Mouse (Mus musculus): ENCODE data around the gene Krt78. TPM values are rescaled to one million over a fixed set of nuclear protein-coding genes. Genes with fewer than 3 reads are reported as not detected.

The Krt78 gene
- polyA plus RNA-seq, 1 experiment from 2014 or later: not detected

DNA sequence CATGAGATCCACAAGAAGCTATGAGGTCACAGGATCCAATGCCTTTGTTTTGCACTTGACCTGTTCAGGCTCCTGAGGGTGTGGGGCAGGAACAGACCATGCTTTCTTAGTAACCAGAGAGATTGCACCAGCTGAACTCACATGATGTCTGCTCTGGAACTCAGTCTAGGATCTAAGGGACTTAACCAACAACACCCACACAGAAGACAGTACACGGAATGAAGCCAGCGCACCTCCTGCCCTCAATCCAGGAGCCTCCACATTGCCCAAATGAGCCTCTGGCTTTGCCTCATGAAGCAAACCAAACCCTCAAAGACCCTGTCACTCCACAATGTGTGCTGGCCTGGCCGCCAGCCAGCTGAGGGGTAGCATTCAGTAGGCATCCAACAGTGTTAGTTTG lies 4.8 kb upstream of the Krt78 start:
- H3K27me3 ChIP-seq: no peaks in the 10 kb centered on the region
- ATAC-seq (ENCODE audit: low FRiP score): no peak
- H3K4me3 ChIP-seq: no peak overlapping the region
- H3K4me1 ChIP-seq: no peaks in the 10 kb centered on the region
- 94% methylated on average over 3 of the region's 3 CpGs for WGBS
- no peak overlapping the region for H3K9ac ChIP-seq
- H3K27ac ChIP-seq: no peak overlapping the region
- H3K9me3 ChIP-seq (replicated peaks): no peaks in the 10 kb centered on the region
- H3K36me3 ChIP-seq: no peaks in the 10 kb centered on the region
- no peak overlapping the region for H3K4me2 ChIP-seq (replicated peaks)

DNA sequence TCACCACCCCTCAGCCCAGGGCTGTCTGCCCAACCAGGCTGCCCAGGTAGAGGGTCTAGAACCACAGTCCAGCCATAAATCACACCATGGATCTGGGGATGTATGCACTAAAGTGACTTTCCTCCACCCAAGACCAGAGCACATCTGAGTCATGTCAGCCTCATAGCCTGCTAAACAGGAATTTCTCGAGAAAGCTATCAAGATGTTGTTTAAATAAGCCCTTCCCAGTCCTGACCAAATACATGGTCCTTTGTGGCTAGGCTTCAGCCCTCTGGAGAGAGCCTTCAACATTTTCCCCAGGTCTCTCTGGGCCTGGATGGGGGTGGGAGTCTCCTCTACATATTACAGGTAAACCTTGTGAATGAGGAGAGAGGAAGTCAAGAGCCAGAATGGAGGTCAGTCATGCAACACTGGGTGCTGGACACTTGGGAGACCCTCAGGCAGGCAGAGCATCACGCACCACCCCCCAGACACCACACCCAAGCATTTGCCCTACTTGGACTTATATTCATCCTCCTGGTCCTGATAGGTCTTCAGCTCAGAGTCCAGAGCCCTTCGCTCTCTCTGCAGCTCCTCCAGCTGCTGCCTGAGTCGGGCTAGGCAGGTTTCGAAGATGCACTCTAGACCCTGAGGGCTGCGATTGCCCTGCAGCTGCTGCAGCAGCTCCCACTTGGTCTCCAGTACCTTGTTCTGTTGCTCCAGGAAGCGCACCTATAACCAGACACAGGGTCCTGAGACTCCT lies 1.2 kb downstream of the Krt78 start:
- WGBS: 85% methylated on average over 7 of the region's 7 CpGs
- Histone ChIP-seq H3K9ac (no peak overlapping the region), H3K4me2 (replicated peaks) (no peak overlapping the region), H3K9me3 (replicated peaks) (no peaks in the 10 kb centered on the region), H3K4me1 (no peaks in the 10 kb centered on the region), H3K27me3 (no peaks in the 10 kb centered on the region), H3K4me3 (no peak overlapping the region), H3K27ac (no peak overlapping the region), H3K36me3 (no peaks in the 10 kb centered on the region)
- ATAC-seq (ENCODE audit: low FRiP score): no peak

DNA sequence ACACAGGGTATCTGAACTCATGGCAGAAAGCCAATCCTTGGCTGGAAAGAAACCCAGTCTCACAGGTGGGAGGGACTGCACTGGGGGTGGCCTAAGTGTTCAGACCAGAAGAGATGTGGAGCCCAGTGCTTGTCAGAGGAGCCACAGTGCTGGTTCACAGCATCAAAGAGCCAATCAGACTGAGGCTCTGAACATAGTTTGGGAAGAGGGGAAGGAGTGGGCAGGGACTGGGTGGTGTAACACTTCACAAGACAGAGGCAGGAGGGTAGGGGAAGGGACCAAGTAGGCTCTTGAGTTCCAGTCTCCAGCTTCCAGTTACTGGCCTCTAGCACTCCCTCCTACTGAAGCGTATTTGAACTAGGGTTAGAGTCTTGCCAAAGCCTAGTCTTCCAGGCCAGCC lies 8.7 kb downstream of the Krt78 start:
- Histone ChIP-seq H3K4me2 (replicated peaks) (no peak overlapping the region), H3K4me3 (no peak overlapping the region), H3K9ac (no peak overlapping the region), H3K27me3 (peaks cover 2% of the 10 kb centered on the region; the same call in 1 of the 2 replicates), H3K36me3 (no peaks in the 10 kb centered on the region), H3K4me1 (0 out of 2 replicates have a peak, but pooled peaks cover 5% of the 10 kb centered on the region), H3K9me3 (replicated peaks) (no peaks in the 10 kb centered on the region), H3K27ac (no peak overlapping the region)
- 93% methylated on average over 1 of the region's 1 CpGs for WGBS
- no peak for ATAC-seq (ENCODE audit: low FRiP score)

DNA sequence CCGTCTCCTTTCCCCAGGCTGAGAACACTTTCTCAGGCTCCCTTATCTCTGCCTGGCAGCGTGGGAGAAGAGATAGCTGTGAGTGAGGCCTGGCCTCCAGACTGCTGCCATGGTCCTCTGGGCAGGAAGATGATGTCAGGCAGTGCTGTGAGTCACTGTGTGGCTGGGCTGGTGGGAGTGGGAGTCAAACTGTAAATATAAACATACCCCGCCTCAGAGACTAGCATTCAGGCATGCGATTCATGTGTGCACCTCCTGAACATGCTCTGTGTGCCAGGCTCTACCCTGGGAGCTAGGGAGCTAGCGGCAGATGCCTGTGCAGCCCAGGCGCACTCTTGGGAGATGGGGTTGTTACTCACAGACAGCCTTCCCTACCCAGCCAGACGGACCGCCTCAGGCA lies 12.1 kb downstream of the Krt78 start:
- H3K4me1 ChIP-seq: 0 out of 2 replicates have a peak, but pooled peaks cover 5% of the 10 kb centered on the region
- H3K9me3 ChIP-seq (replicated peaks): no peaks in the 10 kb centered on the region
- no peak overlapping the region for H3K4me3 ChIP-seq
- no peak overlapping the region for H3K4me2 ChIP-seq (replicated peaks)
- no peak overlapping the region for H3K27ac ChIP-seq
- 64% methylated on average over 8 of the region's 8 CpGs for WGBS
- H3K27me3 ChIP-seq: peaks cover 2% of the 10 kb centered on the region; the same call in 1 of the 2 replicates
- H3K9ac ChIP-seq: no peak overlapping the region
- no peaks in the 10 kb centered on the region for H3K36me3 ChIP-seq
- ATAC-seq (ENCODE audit: low FRiP score): no peak

DNA sequence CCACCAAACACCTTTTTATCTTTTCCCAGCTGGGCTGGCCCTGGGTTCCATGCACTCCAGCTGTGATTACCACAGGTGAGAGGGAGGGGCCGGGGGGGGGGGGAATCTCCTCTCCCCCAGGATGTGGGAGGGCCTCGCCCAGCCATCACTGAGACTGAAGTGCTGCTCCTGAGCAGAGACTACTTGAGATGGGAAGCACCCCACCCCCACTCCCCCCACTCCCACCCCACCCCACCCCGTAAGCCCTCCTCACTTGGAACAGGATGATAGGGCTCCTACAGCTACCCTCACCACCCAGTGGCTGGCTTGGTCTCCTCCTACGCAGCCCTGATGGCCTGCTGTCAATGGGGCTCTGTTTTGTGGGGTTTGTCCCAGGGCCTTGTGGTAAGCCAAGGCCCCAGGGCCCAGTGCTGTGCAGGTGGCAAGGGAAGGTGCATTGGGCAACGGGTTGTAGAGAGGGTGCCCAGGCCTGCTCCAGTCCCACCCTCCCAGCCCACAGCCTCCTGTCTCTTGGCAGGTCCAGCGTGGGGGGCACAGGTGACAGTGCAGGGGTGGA lies 13.7 kb downstream of the Krt78 start, which contains the start of gene Krt79:
Gene Krt79, minus strand, starts transcription at position 51 of the 556 bp plus-strand sequence.
- Histone ChIP-seq H3K4me2 (replicated peaks) (no peak within 1 kb of the TSS), H3K9ac (no peak within 1 kb of the TSS), H3K4me3 (no peak within 1 kb of the TSS), H3K27ac (no peak within 1 kb of the TSS), H3K27me3 (peaks cover 2% of the 10 kb centered on the region; the same call in 1 of the 2 replicates), H3K9me3 (replicated peaks) (no peaks in the 10 kb centered on the region), H3K36me3 (no peaks in the 10 kb centered on the region), H3K4me1 (0 out of 2 replicates have a peak, but pooled peaks cover 5% of the 10 kb centered on the region)
- ATAC-seq (ENCODE audit: low FRiP score): no peak
- WGBS: 71% methylated on average over 5 of the region's 6 CpGs

DNA sequence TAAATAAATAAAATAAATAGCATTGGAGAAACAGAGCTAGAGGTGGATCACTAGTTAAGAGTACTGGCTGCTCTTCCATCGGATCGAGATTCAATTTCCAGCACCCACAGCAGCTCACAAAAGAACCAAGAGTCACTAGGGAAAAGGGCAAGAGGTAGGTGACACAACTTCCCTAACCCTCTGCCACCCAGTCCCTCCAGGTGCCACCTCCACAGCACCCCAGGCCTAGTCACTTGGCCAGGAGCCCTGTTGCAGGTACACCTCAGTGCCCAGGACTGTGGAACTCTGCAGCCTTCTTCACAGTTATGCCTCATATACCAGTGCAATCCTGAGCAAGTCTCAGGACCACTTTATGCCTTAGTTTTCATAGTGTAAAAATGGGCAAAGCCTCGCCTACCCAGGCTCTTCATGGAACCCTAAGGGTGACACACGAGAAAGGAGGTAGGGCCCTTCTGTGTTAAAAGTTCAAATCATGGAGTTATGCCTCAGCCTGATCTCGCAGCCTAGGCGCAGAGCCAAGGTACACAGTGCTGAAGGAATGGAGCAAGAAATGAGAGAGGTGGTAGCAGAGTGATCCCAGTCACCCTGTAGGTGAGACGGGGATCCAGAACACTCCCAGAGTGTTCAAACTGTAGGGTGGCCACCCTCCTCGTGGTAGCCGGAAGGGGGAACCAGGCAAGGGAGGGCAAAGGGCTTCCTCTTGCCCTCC lies 15.3 kb downstream of the Krt78 start:
- no peak for ATAC-seq (ENCODE audit: low FRiP score)
- Histone ChIP-seq H3K27me3 (peaks cover 5% of the 10 kb centered on the region; the same call in 1 of the 2 replicates), H3K9ac (no peak overlapping the region), H3K4me1 (0 out of 2 replicates have a peak, but pooled peaks cover 5% of the 10 kb centered on the region), H3K4me2 (replicated peaks) (no peak overlapping the region), H3K9me3 (replicated peaks) (no peaks in the 10 kb centered on the region), H3K4me3 (no peak overlapping the region), H3K27ac (no peak overlapping the region), H3K36me3 (no peaks in the 10 kb centered on the region)
- WGBS: 80% methylated on average over 9 of the region's 9 CpGs

DNA sequence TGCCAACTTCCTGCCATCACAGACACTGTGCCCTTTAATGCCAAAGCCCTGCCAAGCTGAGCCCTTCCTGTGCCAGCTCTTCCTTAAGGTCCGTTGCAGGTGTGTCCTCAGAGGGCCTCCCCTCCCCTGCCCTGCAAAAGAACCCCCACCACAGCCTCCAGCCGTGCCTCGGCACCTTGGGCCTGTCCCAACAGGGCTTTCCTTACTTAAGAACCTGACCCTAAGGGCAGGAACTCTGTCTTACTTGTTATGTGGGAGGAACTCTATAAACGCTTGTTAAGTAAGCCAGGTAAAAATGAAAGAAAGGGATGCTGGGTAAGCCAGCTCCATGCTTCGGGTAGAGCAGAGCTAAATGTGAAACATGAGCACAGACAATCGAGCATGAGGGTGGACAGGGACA lies 21.1 kb downstream of the Krt78 start:
- WGBS: 75% methylated on average over 6 of the region's 6 CpGs
- no peak for ATAC-seq (ENCODE audit: low FRiP score)

DNA sequence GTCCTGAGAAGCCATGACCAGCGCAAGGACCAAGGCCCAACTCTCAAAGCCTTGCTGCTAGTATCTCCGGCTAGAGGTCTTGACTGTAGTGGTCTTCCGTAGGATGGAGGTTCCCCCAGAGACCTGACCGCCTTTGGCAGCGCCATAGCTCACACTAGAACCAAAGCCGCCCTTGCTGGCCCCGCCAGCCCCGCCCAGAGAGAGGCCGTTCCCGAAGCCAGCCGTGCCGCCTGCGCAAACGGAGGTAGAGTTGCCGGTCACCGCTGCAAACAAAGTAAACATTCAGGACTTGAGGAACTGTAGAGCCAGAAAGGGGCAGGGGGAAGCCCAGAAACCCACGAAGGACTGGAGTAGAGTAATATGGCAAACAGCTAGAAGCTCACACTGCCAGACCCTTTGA lies 24.4 kb downstream of the Krt78 start:
- H3K27me3 ChIP-seq: peaks cover 13% of the 10 kb centered on the region
- 4% methylated on average over 17 of the region's 17 CpGs for WGBS
- 0 out of 2 replicates have a peak overlapping the region, but pooled peaks have one; percentile 12 for H3K4me3 ChIP-seq
- H3K4me2 ChIP-seq (replicated peaks): peak overlapping the region; percentile 49
- no peaks in the 10 kb centered on the region for H3K36me3 ChIP-seq
- ATAC-seq (ENCODE audit: low FRiP score): no peak
- H3K27ac ChIP-seq: no peak overlapping the region
- H3K9ac ChIP-seq: no peak overlapping the region; the same call in 1 of the 2 replicates
- H3K9me3 ChIP-seq (replicated peaks): no peaks in the 10 kb centered on the region
- H3K4me1 ChIP-seq: peaks cover 15% of the 10 kb centered on the region

More for the DNA sequence above, 21.1 kb downstream of the Krt78 start:
- Histone ChIP-seq H3K9ac (no peak overlapping the region), H3K9me3 (replicated peaks) (no peaks in the 10 kb centered on the region), H3K4me2 (replicated peaks) (no peak overlapping the region), H3K27ac (no peak overlapping the region), H3K27me3 (peaks cover 14% of the 10 kb centered on the region), H3K4me1 (peaks cover 15% of the 10 kb centered on the region), H3K4me3 (no peak overlapping the region), H3K36me3 (no peaks in the 10 kb centered on the region)

DNA sequence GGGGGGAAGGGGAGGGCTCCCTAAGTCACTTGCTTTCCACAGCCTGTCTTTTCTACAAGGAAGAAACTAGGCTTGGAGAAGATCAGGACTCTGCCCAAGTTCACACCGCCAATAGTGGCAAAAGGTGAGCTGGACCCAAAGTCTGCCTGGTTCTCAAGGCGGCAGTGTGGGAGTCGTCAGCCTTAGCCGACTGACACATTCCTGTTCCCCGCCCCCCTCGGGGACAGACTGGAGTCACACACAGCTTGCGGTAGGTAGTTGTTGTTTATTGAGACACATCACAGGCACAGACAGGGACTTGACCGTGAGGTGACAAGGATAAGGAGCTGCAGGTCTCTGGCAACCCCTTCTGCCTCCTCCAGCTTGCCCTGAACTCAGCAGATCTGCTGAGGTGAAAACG lies 25.0 kb downstream of the Krt78 start:
- no peak for ATAC-seq (ENCODE audit: low FRiP score)
- H3K27ac ChIP-seq: no peak overlapping the region
- H3K4me3 ChIP-seq: no peak overlapping the region
- H3K9me3 ChIP-seq (replicated peaks): no peaks in the 10 kb centered on the region
- 17% methylated on average over 9 of the region's 9 CpGs for WGBS
- peaks cover 15% of the 10 kb centered on the region for H3K4me1 ChIP-seq
- H3K4me2 ChIP-seq (replicated peaks): peak overlapping the region; percentile 49; the same call in 1 of the 2 replicates
- peaks cover 12% of the 10 kb centered on the region for H3K27me3 ChIP-seq
- no peak overlapping the region for H3K9ac ChIP-seq
- H3K36me3 ChIP-seq: no peaks in the 10 kb centered on the region

DNA sequence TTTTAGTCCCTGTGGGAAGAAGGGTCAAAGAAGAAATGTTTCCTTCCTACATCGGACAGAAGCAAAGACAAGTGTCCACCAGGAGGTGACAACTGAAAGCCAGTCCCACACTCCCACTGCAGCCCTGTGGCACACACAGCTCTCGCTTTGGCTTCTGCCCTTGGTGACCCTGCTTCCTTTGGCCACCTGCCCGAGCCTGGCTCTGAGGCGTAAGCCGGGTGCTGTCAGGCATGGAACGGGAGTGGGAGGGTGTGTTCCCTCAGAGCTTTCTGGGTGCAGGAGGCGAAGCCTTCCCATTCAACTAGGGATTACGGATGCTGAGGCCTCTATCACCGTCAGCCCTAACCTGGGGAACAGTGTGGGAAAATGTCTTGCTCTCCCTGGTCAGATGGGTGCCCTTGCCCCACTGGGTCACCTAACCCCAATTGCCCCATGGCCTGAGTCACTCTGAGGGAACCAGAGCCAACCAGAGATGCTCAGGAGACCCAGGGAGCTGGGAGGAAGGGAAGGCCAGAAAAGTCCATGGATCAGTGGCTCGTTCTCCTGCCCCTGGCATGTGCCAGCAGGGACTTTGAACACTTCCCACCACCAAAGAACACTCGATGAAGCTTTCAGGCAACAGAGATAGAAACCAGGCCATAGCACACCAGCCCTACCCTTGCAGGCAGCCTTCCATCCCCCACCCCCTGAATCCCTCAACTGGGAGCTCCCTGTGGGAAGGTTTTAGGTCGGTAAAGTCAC lies 26.6 kb downstream of the Krt78 start:
- 82% methylated on average over 12 of the region's 12 CpGs for WGBS
- Histone ChIP-seq H3K4me3 (no peak overlapping the region), H3K4me1 (peaks cover 15% of the 10 kb centered on the region), H3K4me2 (replicated peaks) (no peak overlapping the region), H3K9me3 (replicated peaks) (no peaks in the 10 kb centered on the region), H3K27me3 (peaks cover 12% of the 10 kb centered on the region), H3K36me3 (no peaks in the 10 kb centered on the region), H3K9ac (no peak overlapping the region), H3K27ac (no peak overlapping the region)
- no peak for ATAC-seq (ENCODE audit: low FRiP score)

DNA sequence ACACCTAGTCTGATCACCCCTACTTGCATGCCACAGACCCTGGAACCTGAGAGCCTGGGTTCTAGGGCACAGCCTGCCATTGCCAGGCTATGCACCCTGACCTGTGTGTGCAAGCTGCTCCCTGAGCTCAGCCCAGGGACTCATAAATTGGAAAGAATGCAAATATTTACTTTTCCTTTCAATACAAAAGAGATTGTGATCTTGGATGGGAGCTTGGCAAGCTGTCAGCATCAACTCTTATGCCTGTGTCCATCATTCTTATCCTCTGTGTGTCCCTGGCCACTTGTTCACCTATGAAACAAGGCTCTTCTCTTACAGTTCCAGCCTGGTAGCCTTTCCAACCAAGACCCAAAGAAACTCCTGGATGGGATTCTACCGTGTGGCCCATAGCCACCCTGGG lies 29.0 kb downstream of the Krt78 start:
- peaks cover 5% of the 10 kb centered on the region; the same call in 1 of the 2 replicates for H3K27me3 ChIP-seq
- peaks cover 8% of the 10 kb centered on the region for H3K4me1 ChIP-seq
- H3K9ac ChIP-seq: no peak overlapping the region
- H3K4me3 ChIP-seq: no peak overlapping the region
- ATAC-seq (ENCODE audit: low FRiP score): no peak
- H3K36me3 ChIP-seq: no peaks in the 10 kb centered on the region
- H3K27ac ChIP-seq: no peak overlapping the region
- 93% methylated on average over 1 of the region's 1 CpGs for WGBS
- H3K4me2 ChIP-seq (replicated peaks): no peak overlapping the region
- no peaks in the 10 kb centered on the region for H3K9me3 ChIP-seq (replicated peaks)

DNA sequence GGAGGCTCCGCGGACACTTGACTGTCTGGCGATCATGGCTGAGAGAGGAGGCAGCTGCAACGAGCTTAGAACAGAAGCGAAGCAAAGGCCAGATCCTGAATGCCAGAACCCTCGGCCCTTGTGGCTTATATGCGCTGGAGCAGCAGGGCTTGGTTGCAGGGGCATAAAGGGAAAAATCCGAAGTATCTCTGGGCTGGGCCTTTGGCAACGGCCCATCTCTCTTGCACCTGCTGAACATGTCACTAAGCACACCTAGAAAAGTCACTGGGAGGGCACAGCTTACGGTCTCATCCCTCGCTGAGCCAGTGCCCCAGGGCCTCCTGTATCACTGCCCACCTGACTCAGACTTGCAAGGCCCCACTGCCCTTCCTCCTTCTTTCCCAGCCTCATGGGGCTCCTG lies 29.5 kb downstream of the Krt78 start, which contains the start of gene Krt4:
Gene Krt4, minus strand, starts transcription at position 101 of the 400 bp plus-strand sequence.
- H3K4me3 ChIP-seq: no peak within 1 kb of the TSS
- H3K27me3 ChIP-seq: peaks cover under 1% of the 10 kb centered on the region; the same call in 1 of the 2 replicates
- no peaks in the 10 kb centered on the region for H3K36me3 ChIP-seq
- WGBS: 90% methylated on average over 11 of the region's 11 CpGs
- H3K27ac ChIP-seq: no peak within 1 kb of the TSS
- no peak for ATAC-seq (ENCODE audit: low FRiP score)
- H3K9me3 ChIP-seq (replicated peaks): no peaks in the 10 kb centered on the region
- no peak within 1 kb of the TSS for H3K9ac ChIP-seq
- H3K4me1 ChIP-seq: peaks cover 4% of the 10 kb centered on the region
- no peak within 1 kb of the TSS for H3K4me2 ChIP-seq (replicated peaks)

All from hindbrain, embryonic 12.5 days (tissue).